Mouse (Mus musculus): ENCODE data around the gene Sugct.

Gene Sugct

DNA sequence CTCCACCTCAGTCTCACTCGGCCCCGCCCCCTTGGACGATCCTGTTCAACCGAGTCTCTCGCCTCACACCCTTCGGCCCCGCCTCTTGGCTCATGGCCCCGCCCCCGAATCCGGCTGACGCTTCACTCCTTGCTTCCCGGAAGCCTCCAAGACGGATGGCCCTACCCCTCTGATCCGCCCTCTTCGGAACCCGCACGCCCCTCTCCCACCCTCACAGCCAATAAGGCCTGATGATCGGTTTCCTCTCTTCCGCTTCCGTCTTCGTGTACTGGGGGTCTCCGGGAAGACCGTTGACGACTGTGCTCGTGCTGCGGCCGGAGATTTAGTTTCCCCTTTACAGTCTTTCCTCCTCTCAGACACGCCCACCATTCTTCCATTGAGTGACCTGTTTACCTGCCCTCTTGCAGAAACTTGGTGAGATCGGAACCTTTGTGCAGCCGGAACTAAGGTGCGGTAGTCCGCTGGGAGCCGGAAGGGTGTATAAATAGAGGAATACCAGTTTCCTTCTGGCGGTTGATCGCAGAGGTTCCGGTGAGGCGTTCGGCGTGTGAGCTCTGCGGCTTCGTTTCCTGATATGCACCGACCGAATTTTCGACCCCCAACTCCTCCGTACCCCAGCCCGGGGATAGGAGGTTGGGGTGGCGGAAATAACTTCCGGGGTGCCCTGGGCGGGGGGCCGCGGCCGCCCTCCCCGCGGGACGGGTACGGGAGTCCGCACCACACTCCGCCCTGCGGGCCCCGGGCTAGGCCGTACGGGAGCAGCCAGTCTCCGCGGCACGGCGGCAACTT, at the start of gene Sugct, which contains the start of gene Mplkip:
TSS of gene Sugct (minus strand) at position 643 of the 789 bp plus-strand sequence.
TSS of gene Mplkip (plus strand) at position 282 of the 789 bp plus-strand sequence.
- DNase-seq (ENCODE audit: low spot score in 2 of 2): peak; percentile 100

DNA sequence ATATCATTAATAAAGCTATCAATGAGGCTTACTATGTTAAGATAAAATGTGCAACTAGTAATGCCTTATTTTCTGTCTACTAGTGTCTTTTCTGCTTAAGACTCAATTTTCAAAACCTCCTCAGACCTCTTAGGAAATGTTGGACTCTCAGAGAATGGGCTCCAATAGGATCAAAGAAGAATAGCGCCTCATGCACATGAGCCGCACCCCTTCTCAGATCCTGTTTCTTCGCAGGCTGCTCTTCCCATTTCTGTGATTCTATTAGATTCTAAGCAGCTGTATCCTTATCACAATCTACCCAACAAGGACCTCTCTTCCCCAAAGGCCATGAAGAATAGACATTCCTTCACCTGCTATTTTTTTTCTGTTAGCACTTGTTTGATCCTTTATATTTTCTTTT, 33.4 kb upstream of the Sugct start:
- no peak for DNase-seq (ENCODE audit: low spot score in 2 of 2)

DNA sequence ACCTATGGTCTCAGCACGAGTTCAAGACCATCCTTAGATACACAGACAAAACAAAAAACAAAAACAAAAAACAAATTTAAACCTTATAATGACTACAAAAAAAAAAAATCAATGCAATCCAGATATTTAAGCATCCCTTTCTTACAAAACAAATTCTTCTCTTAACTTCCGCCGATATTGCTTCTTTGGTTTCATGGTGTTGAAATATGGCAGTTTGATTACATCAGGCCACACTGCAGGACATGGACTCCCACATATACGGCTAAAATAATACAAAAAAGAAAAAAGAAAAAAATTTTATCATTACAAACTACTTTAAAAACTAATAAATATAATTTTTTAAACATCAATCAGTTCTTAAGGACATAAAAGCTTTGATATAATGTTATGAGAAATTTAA, 32.6 kb upstream of the Sugct start:
- no peak for DNase-seq (ENCODE audit: low spot score in 2 of 2)

DNA sequence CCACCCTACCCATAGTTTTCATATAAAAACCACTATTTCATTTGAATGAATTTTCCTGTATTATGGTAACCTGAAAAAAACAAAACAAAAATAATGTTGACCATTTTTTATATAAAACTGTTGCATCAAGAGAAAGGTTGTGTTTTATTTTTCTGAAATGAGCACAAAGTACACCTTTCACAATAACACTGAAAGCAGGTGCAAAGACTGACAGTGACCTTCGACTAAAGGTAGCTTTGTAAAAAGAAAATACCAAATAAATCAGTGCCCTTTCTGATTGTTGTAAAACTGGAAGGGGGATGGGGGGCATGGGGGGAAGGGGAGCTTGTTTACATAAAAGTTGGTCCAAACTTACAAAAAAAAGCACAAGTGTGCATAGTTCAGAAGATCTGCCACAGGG, 22.0 kb upstream of the Sugct start:
- DNase-seq (ENCODE audit: low spot score in 2 of 2): no peak

DNA sequence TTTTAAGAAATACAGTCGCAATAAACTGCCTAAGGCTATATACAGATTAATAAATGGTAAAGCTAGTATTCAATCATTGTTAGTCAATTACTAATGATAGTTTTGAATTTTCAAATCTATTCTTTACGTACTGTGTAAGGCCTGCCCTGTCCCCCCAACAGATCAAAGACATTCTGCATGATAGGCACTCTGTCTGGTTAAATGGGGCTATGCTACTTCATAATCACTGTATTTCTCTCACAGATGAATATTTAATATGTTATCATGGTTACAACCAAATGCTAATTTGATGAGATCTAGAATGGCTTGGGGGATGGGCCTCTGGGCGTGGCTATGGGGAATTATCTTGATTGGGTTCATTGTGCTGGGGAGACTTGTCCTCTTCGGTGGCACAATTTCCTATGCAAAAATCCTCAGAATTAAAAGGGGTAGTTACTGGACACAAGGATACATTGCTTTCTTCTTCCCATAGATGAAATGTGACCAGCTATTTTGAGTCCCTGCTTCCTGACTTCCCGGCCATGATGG, 13.5 kb upstream of the Sugct start:
- DNase-seq (ENCODE audit: low spot score in 2 of 2): no peak

DNA sequence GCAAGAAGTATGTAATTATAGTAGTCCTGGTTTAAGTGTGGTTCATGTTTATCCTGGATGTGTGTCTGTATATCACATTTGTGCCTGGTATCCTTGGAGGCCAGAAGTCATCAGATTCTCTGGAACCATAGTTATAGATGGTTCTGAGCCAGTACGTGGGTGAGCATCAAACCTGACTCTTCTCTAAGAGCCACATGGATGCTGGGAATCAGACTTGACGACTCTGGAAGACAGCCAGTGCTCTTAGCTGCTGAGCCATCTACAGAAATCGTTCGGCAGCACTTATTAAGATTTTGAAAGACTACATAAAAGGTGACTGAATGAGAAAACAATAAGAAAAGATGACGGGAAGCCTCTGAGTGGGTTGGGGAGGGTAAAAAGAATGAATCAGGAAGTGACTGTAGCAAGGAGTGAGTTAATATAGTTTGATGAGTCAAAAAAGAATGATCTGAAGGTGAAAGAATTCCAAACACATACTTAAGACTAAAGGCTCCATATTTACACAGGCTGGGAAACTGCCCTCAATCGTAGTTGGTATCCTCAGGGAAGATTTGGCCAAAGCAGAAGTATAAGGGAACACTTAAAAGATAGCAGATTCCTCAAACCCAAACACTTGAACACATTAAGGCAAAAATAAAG, 10.0 kb upstream of the Sugct start:
- DNase-seq (ENCODE audit: low spot score in 2 of 2): no peak

DNA sequence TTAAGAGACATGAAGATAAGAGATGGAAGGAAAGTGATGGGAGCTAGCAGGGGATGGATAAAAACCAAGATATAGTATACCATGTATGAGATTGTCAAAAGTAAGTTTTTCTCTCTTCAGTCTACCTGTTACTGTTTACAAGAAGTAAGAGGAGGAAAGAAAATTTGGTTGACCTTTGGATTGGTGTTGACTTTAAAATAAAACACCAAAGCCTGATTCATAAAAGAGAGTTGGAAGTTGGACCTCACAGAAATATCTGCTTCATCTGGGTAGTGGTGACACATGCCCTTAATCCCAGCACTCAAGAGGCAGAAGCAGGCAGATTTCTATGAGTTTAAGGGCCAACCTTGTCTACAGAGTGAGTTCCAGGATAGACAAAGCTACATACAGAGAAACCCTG, 7.0 kb upstream of the Sugct start:
- no peak for DNase-seq (ENCODE audit: low spot score in 2 of 2)

DNA sequence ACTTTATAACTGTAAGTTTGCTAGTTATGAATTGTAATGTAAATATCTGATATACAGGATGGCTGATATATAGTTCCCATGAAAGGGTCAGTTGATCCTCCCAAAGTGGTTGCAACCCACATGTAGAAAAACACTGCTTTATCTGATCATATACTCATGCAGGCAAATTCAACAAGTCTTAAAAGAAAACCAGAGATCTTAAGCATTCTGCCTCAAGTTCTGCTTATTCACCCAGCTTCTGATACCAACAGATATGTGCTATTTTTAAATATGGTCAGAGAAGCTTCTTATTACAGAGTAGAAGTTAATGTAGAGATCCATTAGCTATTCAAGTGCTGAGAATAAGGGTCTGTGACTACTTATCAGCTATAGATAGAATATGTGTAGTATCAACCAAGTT, 6.0 kb upstream of the Sugct start:
- no peak for DNase-seq (ENCODE audit: low spot score in 2 of 2)

DNA sequence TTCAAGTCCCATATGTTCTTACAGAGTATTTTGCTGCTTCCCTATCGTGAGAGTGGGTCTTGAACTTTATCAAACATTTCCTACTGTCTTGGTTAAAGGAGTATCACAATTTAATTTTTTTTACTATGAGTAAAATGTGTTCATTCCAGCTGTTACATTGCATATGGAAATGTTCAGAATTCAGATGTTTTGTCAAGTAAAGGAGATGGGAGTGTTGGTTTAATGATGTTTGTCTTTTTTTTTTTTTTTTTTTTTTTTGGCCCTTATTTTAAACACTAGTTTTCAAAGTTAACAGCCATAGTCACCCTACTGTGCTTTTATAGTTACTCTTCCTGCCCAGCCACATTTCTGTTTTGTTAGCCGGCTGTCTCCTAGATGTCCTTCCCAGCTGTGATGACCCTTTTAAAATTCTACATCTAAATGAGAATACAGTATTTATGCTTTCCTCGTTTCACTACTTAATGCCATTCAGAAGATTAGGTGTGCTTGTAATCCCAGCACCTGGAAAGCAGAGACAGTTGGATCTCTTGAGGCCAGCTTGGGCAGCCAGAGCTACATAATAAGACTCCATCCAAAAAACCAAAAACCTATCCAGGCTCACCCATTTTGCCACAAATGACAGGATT, 4.8 kb upstream of the Sugct start:
- no peak for DNase-seq (ENCODE audit: low spot score in 2 of 2)

DNA sequence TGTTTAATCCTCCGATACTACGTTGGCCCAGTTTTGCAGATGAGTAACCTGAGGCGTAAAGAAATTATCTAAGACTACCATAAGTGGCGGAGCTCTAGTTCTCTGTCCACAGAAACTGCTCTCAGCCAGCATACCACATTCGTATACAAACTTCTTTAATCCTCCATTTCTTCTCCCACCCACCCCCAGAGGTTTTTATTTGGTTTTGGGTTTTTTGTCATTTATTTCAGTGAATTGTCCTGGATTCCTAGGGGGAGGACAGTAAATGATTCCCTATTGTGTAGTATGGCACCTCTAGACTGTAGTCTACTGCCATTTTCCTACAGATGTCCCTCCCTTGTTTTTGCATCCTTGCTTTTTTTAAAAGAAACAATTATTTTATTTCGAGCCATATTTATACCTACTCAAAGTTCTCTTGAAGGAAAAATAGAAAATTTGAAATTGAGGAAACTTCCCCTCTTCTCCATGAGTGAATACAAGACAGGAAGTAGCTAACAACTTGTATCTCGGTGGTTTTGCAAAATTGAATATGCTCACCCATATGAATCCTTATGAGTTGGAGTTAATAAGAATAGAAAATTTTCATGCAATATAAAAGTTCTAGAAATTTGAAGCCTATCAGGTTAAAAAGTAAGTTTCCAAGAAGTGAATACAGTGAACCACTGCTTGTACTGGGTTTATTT, 686 bp upstream of the Sugct start:
- no peak for DNase-seq (ENCODE audit: low spot score in 2 of 2)

DNA sequence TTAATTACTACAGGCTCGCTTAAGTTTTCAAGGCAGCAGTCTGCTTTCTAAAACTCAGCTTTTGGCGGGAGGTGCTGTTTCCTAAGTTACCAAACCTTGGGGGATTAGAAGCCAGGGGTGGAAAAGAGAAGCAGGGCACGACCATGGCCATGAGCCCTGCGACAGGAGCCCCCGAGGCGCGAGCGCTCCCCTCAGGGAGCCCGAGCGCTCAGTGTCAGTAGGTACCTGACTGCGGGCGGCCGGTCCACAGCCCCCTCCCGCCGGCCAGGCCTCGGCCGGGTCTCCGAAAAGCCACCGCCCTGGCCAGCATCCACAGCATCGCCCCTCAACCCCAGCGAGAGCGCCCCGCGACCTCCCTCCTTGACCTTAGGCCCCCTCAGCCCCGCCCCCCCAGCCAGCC, 939 bp downstream of the Sugct start:
- no peak for DNase-seq (ENCODE audit: low spot score in 2 of 2)

DNA sequence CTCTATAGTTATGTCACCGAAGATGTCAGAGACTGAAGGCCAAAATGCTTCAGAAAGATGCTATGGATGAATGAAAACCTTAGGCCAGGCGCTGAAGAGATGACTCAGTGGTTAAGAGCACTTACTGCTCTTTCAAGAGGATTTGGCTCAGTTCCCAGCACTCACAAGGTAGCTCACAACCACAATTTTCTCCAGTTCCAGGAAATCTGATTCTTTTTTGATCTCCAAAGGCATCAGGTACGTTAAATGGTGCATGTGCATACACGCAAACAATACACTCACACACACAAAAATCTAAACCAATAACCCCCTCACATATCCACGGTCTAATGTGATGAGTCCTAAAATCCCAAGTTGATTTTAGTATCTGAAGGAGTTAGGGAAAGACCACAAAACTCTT, 1.5 kb downstream of the Sugct start:
- no peak for DNase-seq (ENCODE audit: low spot score in 2 of 2)

DNA sequence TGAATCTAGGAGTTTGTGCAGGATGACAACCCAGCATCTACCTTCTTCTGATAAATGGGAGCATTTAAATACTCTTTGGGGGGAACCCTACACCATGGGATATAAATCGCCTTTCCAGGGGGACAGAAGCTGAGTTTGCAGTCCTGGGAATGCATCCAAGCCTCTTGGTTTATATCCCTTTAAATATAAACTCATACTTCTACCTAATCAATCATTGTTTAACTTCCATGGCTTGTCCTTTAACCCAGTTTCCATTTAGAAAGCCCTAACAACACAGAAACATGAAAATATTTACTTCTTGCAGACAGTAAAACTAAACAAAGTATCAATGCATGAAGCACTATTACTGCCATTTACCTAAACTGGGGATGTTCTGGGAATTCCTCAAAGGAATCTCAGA, 3.9 kb downstream of the Sugct start:
- no peak for DNase-seq (ENCODE audit: low spot score in 2 of 2)

DNA sequence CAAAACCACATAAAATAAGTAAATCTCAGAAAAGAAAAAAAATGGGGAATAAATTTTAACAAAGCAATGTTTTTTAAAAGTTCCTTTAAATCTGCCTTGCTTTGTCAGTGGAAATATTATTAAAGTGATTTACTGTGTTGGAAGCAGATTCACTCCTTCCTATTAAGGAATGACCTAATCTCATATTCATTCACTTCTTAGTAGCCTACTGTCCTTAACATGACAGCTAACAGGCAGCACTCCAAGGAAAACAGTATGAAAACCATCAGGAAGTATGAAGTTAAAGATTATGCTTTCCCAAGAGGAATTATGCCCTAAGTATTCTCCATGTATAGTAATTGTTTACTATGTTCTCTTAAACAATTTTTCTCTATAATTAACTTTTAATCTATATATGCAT, 4.7 kb downstream of the Sugct start:
- no peak for DNase-seq (ENCODE audit: low spot score in 2 of 2)

DNA sequence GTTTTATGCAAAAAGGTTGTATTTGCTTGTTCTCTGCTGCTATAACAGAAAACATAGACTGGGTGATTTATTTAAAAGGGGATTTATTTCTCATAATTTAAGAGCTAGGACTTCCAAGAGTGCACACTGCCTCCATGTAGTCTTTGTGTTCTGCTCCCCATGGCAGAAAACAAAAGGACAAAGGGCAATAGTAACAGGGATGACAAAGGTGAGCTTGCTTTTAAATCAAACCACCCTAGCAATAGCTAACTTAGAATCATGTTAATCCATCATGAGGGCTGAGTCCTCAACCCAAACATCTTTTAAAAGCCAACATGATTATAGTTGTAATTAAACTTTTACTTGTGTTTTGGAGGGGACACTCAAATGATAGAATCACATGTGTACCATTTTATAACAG, 5.9 kb downstream of the Sugct start:
- DNase-seq (ENCODE audit: low spot score in 2 of 2): no peak

DNA sequence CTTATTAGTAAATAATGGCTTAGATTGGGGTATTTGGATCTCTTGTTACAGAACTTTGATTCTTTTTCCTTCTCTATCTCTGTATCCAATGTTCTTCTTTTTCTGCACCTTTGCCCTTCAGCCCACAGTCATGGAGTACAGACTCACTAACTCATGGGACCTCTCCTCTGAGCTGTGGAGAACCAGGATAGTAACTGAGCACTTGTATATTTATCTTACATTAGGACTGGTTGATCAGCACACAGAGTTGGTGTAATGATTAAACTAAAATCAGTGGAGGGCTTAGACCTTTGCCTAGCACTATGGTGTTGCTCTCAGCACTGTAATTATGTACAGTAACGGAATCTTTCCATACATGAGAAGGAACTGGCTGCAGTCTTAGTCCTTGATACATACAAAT, 24.2 kb downstream of the Sugct start:
- no peak for DNase-seq (ENCODE audit: low spot score in 2 of 2)

DNA sequence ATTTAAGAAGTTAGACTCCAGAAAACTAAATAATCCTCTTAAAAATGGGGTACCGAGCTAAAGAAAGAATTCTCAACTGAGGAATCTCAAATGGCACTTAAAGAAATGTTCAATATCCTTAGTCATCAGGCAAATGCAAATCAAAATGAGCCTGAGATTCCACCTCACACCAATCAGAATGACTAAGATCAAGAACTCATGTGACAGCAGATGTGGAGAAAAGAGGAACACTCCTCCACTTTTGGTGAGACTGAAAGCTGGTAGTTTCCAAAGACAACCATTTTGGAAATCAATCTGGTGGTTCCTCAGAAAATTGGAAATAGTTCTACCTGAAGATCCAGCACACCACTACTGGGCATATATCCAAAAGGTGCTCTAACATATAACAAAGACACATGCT, 28.0 kb downstream of the Sugct start:
- no peak for DNase-seq (ENCODE audit: low spot score in 2 of 2)

DNA sequence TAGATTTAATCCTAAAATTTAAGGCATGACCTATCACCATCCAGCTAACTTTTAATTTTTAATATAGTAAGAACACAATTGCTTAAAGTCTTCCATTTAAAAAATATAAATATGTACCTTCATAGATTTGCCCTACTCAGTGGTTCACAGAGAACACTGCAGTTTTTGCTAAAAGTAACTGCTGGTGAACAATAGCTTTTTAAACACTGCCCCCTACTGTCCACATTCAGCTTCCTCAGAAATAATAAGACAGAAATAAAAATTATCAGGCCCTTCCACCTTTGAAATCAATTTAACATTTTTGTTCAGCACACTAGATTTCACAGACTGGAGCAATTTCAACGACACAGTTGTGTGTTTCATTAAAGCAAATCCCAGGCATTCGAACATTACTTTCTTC, 53.1 kb downstream of the Sugct start:
- no peak for DNase-seq (ENCODE audit: low spot score in 2 of 2)

DNA sequence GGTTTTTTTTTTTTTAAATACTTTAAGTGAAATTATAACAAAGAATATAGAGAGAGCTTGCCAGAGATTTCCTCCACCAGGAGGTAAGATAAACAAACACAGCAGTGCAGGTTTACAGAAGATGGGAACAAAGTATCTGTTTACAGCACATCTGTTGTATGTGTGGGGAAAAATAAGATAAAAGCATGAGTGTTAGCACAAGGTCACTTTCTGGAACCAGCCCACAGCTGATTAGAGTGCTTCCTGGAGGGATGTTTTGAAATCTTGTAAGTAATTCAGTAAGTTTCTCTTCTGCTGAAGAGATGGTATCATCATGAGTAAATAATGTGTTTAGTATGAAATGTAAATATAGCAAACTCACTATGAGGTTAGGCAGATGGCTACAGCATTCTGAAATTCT, 57.3 kb downstream of the Sugct start:
- DNase-seq (ENCODE audit: low spot score in 2 of 2): no peak

DNA sequence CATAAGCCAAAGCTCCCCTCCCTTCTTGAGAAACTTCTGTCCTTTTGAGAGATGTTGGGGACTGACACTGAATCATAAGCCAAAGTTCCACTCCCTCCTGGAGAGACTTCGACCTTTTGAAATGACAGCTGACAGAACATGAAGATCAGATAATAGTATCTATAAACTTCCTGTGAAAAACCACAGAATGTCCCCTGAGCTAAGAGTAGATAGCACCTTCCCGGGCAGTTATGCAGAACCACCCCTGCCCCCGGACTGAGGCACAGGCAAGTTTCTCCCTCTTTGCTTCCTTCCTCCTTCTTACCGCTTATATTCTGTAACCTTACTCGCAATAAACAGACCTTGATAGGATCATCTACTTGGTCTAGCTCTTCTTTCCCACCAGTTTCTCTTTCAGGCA, 68.2 kb downstream of the Sugct start:
- DNase-seq (ENCODE audit: low spot score in 2 of 2): peak in 1 of 2 experiments; percentile 20

DNA sequence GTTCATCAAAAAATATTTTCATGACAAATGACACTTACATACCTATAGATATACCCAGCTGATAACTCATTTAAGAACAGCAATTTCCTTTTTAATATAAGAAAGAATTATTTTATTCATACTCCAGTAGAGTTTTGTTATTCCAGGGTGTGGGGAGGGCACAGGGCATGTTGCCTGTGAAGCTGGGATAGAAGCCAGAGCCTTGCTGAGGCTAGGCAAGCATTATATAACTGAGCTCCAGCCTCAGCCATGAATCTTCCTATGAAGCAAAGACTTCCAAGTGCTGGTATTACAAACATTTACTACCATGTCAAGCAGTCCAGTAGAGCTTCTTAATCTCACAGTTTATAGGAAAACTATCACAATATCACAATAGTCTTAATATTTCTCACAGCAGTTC, 70.4 kb downstream of the Sugct start:
- no peak for DNase-seq (ENCODE audit: low spot score in 2 of 2)

DNA sequence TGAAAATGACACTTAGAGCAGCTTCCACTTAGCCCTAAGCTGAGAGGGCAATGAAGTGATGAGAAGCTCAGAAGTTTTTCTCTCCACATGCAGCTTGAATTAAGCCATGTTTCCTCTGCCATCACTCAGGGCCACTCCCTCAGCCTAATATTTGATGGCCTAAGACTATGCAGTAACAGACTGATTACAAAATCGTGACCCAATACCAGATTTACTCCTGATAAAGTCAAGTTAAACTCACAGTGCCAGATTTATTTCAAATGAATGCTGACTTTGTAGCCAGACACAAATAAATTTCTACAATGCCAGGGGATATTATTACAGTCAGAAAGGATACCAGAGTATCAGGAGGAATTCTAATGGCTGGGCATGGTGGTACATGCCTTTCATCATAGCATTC, 89.1 kb downstream of the Sugct start:
- no peak for DNase-seq (ENCODE audit: low spot score in 2 of 2)

Data from spleen, postnatal 10 days (tissue).